Mouse (Mus musculus): Measurements from ENCODE around the gene Wnt10b.
A peak's percentile ranks its signal among the peaks of the same experiment; 100 is the strongest.

DNA sequence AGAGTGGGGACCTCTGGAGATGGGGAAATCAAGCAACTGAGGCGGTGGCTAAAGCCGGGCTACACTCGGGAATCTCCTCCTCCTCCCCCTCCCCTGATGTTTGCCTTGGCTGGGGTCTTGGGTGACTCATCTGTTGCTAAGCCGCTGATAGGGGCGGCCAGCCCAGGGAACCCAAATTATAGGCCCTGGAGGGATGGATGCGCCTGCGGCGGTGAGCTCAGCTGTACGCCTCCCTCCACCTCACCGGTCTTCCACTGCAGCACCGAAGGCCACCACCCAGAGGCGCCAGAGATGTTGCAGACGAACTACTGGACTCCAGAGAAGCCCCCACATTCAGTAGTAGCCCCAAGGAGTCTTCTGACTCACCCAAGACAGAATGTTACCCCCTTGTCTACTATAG, 2.6 kb upstream of the Wnt10b start:
- TF ChIP-seq CTCF (conservative IDR thresholded peaks at IDR 0.05; ENCODE audit: low read length): 0 out of 2 replicates have a peak, but pooled peaks have one; percentile 13
- TF ChIP-seq POU5F1 (IDR thresholded peaks at IDR 0.05; ENCODE audit: borderline replicate concordance, low read length): no peak
